Mouse (Mus musculus) bone marrow macrophage, adult 2 months (primary cell): ENCODE data around the gene Numa1.

Experiments
- CTCF ChIP-seq: IDR thresholded peaks from 2 replicates; pipeline ENCODE4 v1.5.1; 2012; ENCODE audit warnings: low read depth, mild to moderate bottlenecking, low read length, moderate library complexity
- POLR2A ChIP-seq: IDR thresholded peaks from 2 replicates; pipeline ENCODE4 v1.6.1; 2012; ENCODE audit warnings: mild to moderate bottlenecking, low read depth, low read length, borderline replicate concordance

- no peak for TF ChIP-seq CTCF
- no peak for TF ChIP-seq POLR2A
Measured at GRCm38 (mm10) chr7:101935957-101936356, 2.0 kb downstream of the Numa1 start.
